Mouse (Mus musculus) heart, embryonic 11.5 days (tissue): ENCODE measurements around the gene Tarbp1. TPM values are rescaled to one million over a fixed set of nuclear protein-coding genes. Genes with fewer than 3 reads are reported as not detected.

Experiments used
- ATAC-seq: fragments of 200-750 bp; cut with Nextera tagmentation; replicated peaks from 2 replicates; pipeline ENCODE4 v1.8.0; 2017; ENCODE audit warnings: moderate library complexity; ENCODE audit not compliant: insufficient number of reproducible peaks, low FRiP score, low TSS enrichment
- H3K27ac ChIP-seq: fragments of 300-500 bp; sonication (generic); 2 replicates; pipeline ENCODE4 v1.5.1; 2014; ENCODE audit warnings: mild to moderate bottlenecking, low read depth, low read length
- H3K27me3 ChIP-seq: fragments of 300-500 bp; sonication (generic); 2 replicates; pipeline ENCODE4 v1.6.1; 2014; ENCODE audit warnings: mild to moderate bottlenecking, low read length, mixed read lengths; ENCODE audit not compliant: control insufficient read depth, insufficient read depth
- H3K36me3 ChIP-seq: fragments of 300-500 bp; sonication (generic); 2 replicates; pipeline ENCODE4 v1.6.1; 2014; ENCODE audit warnings: mild to moderate bottlenecking, low read length, moderate library complexity, mixed read lengths; ENCODE audit not compliant: control insufficient read depth, insufficient read depth
- H3K4me1 ChIP-seq: fragments of 300-500 bp; sonication (generic); 2 replicates; pipeline ENCODE4 v1.6.1; 2014; ENCODE audit warnings: low read length; ENCODE audit not compliant: control insufficient read depth, insufficient read depth
- H3K4me2 ChIP-seq: fragments of 300-500 bp; sonication (generic); 2 replicates; pipeline ENCODE4 v1.6.1; 2014; ENCODE audit warnings: mild to moderate bottlenecking, moderate library complexity
- H3K4me3 ChIP-seq: fragments of 300-500 bp; sonication (generic); 2 replicates; pipeline ENCODE4 v1.5.1; 2014; ENCODE audit warnings: low read depth, low read length
- H3K9ac ChIP-seq: fragments of 300-500 bp; sonication (generic); 2 replicates; pipeline ENCODE4 v1.6.1; 2014; ENCODE audit warnings: mild to moderate bottlenecking, low read depth, low read length, moderate library complexity
- H3K9me3 ChIP-seq: fragments of 300-500 bp; sonication (generic); replicated peaks from 2 replicates; pipeline ENCODE4 v1.6.1; 2016; ENCODE audit warnings: low read length; ENCODE audit not compliant: control insufficient read depth
- WGBS: fragments of 180-500 bp; shearing (Covaris S2); extraction: QIAGEN DNeasy Blood & Tissue Kit; methylation state at CpG from one replicate; pipeline ENCODE4 v1.1.7; 2014; ENCODE audit not compliant: insufficient replicate concordance; 5-methylcytosine and 5-hydroxymethylcytosine counted together
- polyA plus RNA-seq: library from polyadenylated mRNA; unstranded; fragments of >200 nt; fragmentation: Nextera tagmentation; extraction: Ambion mirVana; gene quantifications from 2 replicates; pipeline ENCODE4 v1.2.1, GENCODE M21; 2014

The Tarbp1 gene
- polyA plus RNA-seq, 1 experiment from 2014 or later, result 2.2 TPM

GRCm38 (mm10) chr8:126379580-126379979 lies 95.3 kb downstream of the Tarbp1 start:
- no peak overlapping the region for H3K27ac ChIP-seq
- WGBS, result 84% methylated on average over 6 of the region's 6 CpGs
- H3K9ac ChIP-seq, result no peak overlapping the region
- no peaks in the 10 kb centered on the region for H3K4me1 ChIP-seq
- H3K36me3 ChIP-seq, result no peaks in the 10 kb centered on the region
- no peak overlapping the region for H3K4me2 ChIP-seq
- ATAC-seq, result no peak
- H3K4me3 ChIP-seq, result no peak overlapping the region
- H3K27me3 ChIP-seq, result 0 out of 2 replicates have a peak, but pooled peaks cover 2% of the 10 kb centered on the region
- no peaks in the 10 kb centered on the region for H3K9me3 ChIP-seq

Other genes with a start within 250 kb of the Tarbp1 start
- gene Slc35f3, start 176.5 kb downstream of the Tarbp1 start, polyA plus RNA-seq, result not detected in 2 replicates
- 58.2 and 58.7 TPM in 2 replicates for gene Coa6, start 52.5 kb downstream of the Tarbp1 start, polyA plus RNA-seq
- gene Irf2bp2, start 118.9 kb upstream of the Tarbp1 start, polyA plus RNA-seq, result 5.9 and 6.5 TPM in 2 replicates